Mouse (Mus musculus): ENCODE data around the gene Adamts18. TPM values are rescaled to one million over a fixed set of nuclear protein-coding genes. Genes with fewer than 3 reads are reported as not detected.

Adamts18 gene
- polyA plus RNA-seq, 1 experiment = not detected

DNA sequence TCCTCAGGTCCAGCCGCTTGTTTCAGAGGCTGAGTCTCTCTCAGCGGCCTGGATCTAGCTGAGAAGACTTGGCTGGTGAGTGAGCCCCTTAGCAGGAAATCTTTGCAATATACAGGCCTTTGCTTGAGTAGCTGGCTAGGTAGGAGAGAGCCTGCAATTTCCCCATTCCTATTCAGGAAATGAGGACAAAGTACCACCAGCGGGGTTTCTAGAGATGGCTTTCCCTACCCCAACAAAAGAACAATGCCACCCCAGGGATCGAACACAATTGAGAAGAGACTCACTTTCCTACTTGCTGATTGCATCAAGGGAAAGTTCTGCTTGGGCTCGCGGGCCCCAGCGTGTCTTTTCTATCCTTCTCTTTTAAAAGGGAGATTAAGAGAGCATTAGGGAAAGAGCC is 35.5 kb upstream of the Adamts18 start:
- Histone ChIP-seq H3ac (ENCODE audit: control insufficient read depth, insufficient read length, low read depth) (no peak overlapping the region), H3K79me3 (ENCODE audit: low read depth) (no peaks in the 10 kb centered on the region), H3K36me3 (ENCODE audit: control insufficient read depth, insufficient read depth) (no peaks in the 10 kb centered on the region), H3K79me2 (ENCODE audit: control insufficient read depth, insufficient read depth) (no peaks in the 10 kb centered on the region), H3K27me3 (ENCODE audit: control insufficient read depth, insufficient read depth, insufficient read length) (no peaks in the 10 kb centered on the region), H3K4me3 (ENCODE audit: insufficient read depth, poor library complexity, severe bottlenecking) (no peak overlapping the region)
- TF ChIP-seq MAX (IDR thresholded peaks at IDR 0.05) (no peak), FOSL1 (IDR thresholded peaks at IDR 0.05; ENCODE audit: insufficient read depth, low read length, poor library complexity, severe bottlenecking) (no peak), MYOG (IDR thresholded peaks at IDR 0.05; ENCODE audit: control insufficient read depth, extremely low read depth, insufficient read length) (no peak), USF1 (IDR thresholded peaks at IDR 0.05; ENCODE audit: low read depth) (no peak)

DNA sequence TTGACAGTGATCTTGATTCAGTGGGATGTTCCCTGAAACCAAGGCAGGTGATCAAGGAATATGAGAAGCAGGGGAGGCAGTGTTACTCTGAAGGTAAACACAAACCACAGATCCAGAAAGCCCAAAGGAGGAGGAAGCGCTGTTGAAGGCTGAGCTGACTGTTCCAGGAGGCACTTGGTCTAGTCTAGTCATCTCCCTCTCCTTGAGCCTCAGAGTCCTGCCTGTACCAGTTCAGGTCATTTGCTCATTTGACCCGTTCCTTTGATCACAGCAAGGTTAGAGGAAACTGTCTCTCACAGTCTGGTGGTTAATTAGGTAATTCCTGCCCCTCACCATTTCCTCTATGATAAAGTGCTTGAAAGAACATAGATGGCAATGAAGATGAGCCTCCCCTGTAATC is 34.0 kb upstream of the Adamts18 start:
- TF ChIP-seq CTCF (IDR thresholded peaks at IDR 0.05; ENCODE audit: control insufficient read depth, insufficient read depth, insufficient read length) = no peak
- Histone ChIP-seq H3K36me3 (ENCODE audit: control insufficient read depth, insufficient read depth) (no peaks in the 10 kb centered on the region), H3K4me3 (ENCODE audit: insufficient read depth, poor library complexity, severe bottlenecking) (no peak overlapping the region), H3K79me2 (ENCODE audit: control insufficient read depth, insufficient read depth) (no peaks in the 10 kb centered on the region), H3ac (ENCODE audit: control insufficient read depth, insufficient read length, low read depth) (no peak overlapping the region), H3K27me3 (ENCODE audit: control insufficient read depth, insufficient read depth, insufficient read length) (no peaks in the 10 kb centered on the region), H3K79me3 (ENCODE audit: low read depth) (no peaks in the 10 kb centered on the region)

DNA sequence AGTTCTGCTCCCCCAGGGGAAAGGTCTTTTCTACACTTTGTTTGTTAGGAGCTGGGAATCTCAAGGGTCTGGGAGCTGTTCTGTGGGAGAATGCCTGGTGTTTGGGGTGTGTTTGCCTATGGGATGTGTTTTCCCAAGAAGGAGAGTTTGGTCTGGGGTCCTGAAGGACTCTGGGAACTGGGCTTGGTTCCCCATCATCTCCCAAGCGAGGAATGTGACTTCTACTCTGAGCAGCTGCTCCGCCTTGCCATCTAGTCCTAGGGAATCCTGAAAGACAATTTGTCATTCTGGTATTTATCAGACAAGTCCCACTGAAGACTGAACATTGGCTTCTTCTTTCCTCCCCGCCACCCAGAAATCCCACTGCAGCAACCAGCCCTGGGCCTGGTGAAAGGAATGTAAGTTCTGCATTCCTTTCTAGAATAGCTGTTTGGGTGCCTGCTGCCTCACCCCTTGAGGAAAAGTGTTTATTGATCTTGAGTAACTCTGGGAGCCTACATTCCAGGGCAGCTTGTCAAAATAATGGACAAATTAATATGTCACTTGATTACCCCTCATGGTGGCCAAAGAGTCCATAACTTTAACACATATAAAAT is 30.0 kb upstream of the Adamts18 start:
- no peak overlapping the region for H3ac ChIP-seq (ENCODE audit: control insufficient read depth, insufficient read length, low read depth)

DNA sequence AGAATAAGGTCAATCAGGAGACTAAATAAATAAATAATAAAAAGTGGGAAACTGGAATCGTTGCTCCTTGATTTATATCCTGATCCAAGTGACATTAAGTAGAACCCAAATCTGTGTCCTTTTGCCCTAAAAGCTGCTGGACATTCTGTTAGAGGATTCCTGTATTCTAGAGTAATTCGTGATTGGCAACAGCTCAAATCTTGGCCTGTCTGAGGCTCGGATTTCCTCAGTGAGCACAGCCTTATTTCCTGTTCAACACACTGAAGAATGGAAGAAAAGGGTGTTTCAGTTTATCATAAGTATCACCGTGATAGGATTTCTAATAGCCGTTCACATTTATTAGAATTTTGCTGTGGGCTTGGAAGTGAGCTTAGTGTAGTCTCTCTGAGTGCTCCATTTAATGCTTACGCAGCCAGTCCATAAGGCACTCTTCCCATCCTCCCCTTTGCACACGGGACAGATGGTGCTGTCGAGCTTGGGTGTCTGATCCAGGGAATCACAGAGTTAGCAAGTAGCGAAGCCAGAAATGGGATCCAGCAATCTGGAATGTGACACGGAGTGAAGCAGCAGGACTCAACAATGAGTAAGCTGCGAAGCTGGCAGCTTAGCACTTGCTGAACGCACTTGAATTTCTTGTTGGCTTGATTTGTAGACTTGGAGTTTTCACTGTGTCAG is 25.0 kb upstream of the Adamts18 start:
- Histone ChIP-seq H3K27me3 (ENCODE audit: control insufficient read depth, insufficient read depth, insufficient read length) (no peaks in the 10 kb centered on the region), H3K4me3 (ENCODE audit: insufficient read depth, poor library complexity, severe bottlenecking) (no peak overlapping the region), H3K79me2 (ENCODE audit: control insufficient read depth, insufficient read depth) (no peaks in the 10 kb centered on the region), H3ac (ENCODE audit: control insufficient read depth, insufficient read length, low read depth) (no peak overlapping the region), H3K36me3 (ENCODE audit: control insufficient read depth, insufficient read depth) (no peaks in the 10 kb centered on the region), H3K79me3 (ENCODE audit: low read depth) (no peaks in the 10 kb centered on the region)
- TF ChIP-seq USF1 (IDR thresholded peaks at IDR 0.05; ENCODE audit: low read depth) = no peak

More for the DNA sequence above, 30.0 kb upstream of the Adamts18 start:
- H3K4me3 ChIP-seq (ENCODE audit: insufficient read depth, poor library complexity, severe bottlenecking) = no peak overlapping the region
- no peaks in the 10 kb centered on the region for H3K79me2 ChIP-seq (ENCODE audit: control insufficient read depth, insufficient read depth)
- no peaks in the 10 kb centered on the region for H3K27me3 ChIP-seq (ENCODE audit: control insufficient read depth, insufficient read depth, insufficient read length)
- no peaks in the 10 kb centered on the region for H3K79me3 ChIP-seq (ENCODE audit: low read depth)
- TF ChIP-seq USF1 (IDR thresholded peaks at IDR 0.05; ENCODE audit: low read depth) (no peak), MAX (IDR thresholded peaks at IDR 0.05) (no peak), CTCF (IDR thresholded peaks at IDR 0.05; ENCODE audit: control insufficient read depth, insufficient read depth, insufficient read length) (no peak), MYOG (IDR thresholded peaks at IDR 0.05; ENCODE audit: control insufficient read depth, extremely low read depth, insufficient read length) (no peak), FOSL1 (IDR thresholded peaks at IDR 0.05; ENCODE audit: insufficient read depth, low read length, poor library complexity, severe bottlenecking) (no peak), CEBPB (IDR thresholded peaks at IDR 0.05; ENCODE audit: low read depth) (no peak)
- H3K36me3 ChIP-seq (ENCODE audit: control insufficient read depth, insufficient read depth) = no peaks in the 10 kb centered on the region

DNA sequence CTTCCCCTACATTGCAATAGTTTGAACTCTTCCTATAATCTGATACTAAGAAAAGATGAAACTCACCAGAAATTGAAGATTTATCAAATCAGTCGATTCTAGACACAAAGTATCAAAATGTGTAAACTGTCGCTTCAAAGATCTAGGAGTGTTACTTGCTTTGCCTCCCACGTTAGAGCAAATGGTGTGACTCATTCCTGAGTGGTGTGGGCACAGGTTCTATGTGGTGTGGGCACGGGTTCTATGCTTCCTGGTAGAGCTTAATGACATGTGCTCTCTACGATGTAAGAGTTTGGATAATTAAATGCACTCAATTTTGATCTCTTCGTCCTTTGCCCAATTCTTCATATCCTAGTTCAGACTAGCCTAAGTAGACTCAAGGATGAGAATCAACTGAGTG is 23.9 kb upstream of the Adamts18 start:
- Histone ChIP-seq H3K4me3 (ENCODE audit: insufficient read depth, poor library complexity, severe bottlenecking) (no peak overlapping the region), H3ac (ENCODE audit: control insufficient read depth, insufficient read length, low read depth) (no peak overlapping the region), H3K27me3 (ENCODE audit: control insufficient read depth, insufficient read depth, insufficient read length) (no peaks in the 10 kb centered on the region), H3K79me3 (ENCODE audit: low read depth) (no peaks in the 10 kb centered on the region), H3K79me2 (ENCODE audit: control insufficient read depth, insufficient read depth) (no peaks in the 10 kb centered on the region), H3K36me3 (ENCODE audit: control insufficient read depth, insufficient read depth) (no peaks in the 10 kb centered on the region)
- TF ChIP-seq MYOD1 (IDR thresholded peaks at IDR 0.05; ENCODE audit: control insufficient read depth, insufficient read length, low read depth) (no peak), CTCF (IDR thresholded peaks at IDR 0.05; ENCODE audit: control insufficient read depth, insufficient read depth, insufficient read length) (no peak), CEBPB (IDR thresholded peaks at IDR 0.05; ENCODE audit: low read depth) (no peak), MYOG (IDR thresholded peaks at IDR 0.05; ENCODE audit: control insufficient read depth, extremely low read depth, insufficient read length) (no peak), FOSL1 (IDR thresholded peaks at IDR 0.05; ENCODE audit: insufficient read depth, low read length, poor library complexity, severe bottlenecking) (no peak), MAX (IDR thresholded peaks at IDR 0.05) (no peak), USF1 (IDR thresholded peaks at IDR 0.05; ENCODE audit: low read depth) (no peak)

DNA sequence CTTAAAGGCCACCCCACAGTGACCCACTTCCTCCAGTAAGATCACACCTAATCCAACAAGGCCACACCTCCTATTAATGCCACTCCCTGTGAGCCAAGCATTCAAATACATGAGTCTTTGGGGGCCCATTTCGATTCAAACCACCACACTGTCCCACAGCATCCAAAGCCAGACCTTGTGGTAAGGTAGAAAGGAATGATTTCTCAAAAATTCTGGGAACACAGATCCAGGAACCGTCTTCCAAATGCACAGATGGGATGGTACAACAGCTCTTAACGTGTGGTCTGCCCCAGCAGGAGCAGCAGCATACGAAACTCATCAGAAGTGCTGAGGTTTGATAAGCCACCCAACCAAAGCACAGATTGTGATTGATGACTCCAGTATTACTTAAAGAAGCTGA is 18.0 kb upstream of the Adamts18 start:
- H3K79me3 ChIP-seq (ENCODE audit: low read depth) = no peaks in the 10 kb centered on the region
- H3K4me3 ChIP-seq (ENCODE audit: insufficient read depth, poor library complexity, severe bottlenecking) = no peak overlapping the region
- no peak for TF ChIP-seq MAX (IDR thresholded peaks at IDR 0.05)
- no peak for TF ChIP-seq MYOD1 (IDR thresholded peaks at IDR 0.05; ENCODE audit: control insufficient read depth, insufficient read length, low read depth)
- TF ChIP-seq MYOG (IDR thresholded peaks at IDR 0.05; ENCODE audit: control insufficient read depth, extremely low read depth, insufficient read length) = no peak
- no peak for TF ChIP-seq CEBPB (IDR thresholded peaks at IDR 0.05; ENCODE audit: low read depth)
- no peak for TF ChIP-seq USF1 (IDR thresholded peaks at IDR 0.05; ENCODE audit: low read depth)
- no peak for TF ChIP-seq FOSL1 (IDR thresholded peaks at IDR 0.05; ENCODE audit: insufficient read depth, low read length, poor library complexity, severe bottlenecking)
- no peak for TF ChIP-seq CTCF (IDR thresholded peaks at IDR 0.05; ENCODE audit: control insufficient read depth, insufficient read depth, insufficient read length)
- no peaks in the 10 kb centered on the region for H3K36me3 ChIP-seq (ENCODE audit: control insufficient read depth, insufficient read depth)
- no peaks in the 10 kb centered on the region for H3K79me2 ChIP-seq (ENCODE audit: control insufficient read depth, insufficient read depth)
- H3K27me3 ChIP-seq (ENCODE audit: control insufficient read depth, insufficient read depth, insufficient read length) = no peaks in the 10 kb centered on the region
- no peak overlapping the region for H3ac ChIP-seq (ENCODE audit: control insufficient read depth, insufficient read length, low read depth)
